Mouse (Mus musculus) heart, embryonic 14.5 days (tissue): ENCODE data around the gene Rpl13a. TPM values are rescaled to one million over a fixed set of nuclear protein-coding genes. Genes with fewer than 3 reads are reported as not detected.
A peak's percentile ranks its signal among the peaks of the same experiment; 100 is the strongest.

Experiments used
- ATAC-seq: fragments of 200-750 bp; cut with Nextera tagmentation; 2 replicates; pipeline ENCODE4 v1.8.0; 2017; ENCODE audit warnings: low read depth, moderate TSS enrichment; ENCODE audit not compliant: insufficient number of reproducible peaks, insufficient read depth, low FRiP score
- H3K27ac ChIP-seq, 2 experiments: fragments of 200-500 bp in 1 of 2; fragments of 300-500 bp in 1 of 2; sonication (generic) in 1 of 2; replicated peaks in 1 of 2; 2 replicates each; pipeline ENCODE4 v1.5.1; 2012 to 2014; ENCODE audit warnings: low read depth in 2 of 2, low read length in 2 of 2, control low read depth in 1 of 2, mild to moderate bottlenecking in 1 of 2, mixed read lengths in 1 of 2; ENCODE audit not compliant: control insufficient read depth in 1 of 2, insufficient read depth in 1 of 2
- H3K27me3 ChIP-seq: fragments of 300-500 bp; sonication (generic); 2 replicates; pipeline ENCODE4 v1.6.1; 2014; ENCODE audit warnings: mild to moderate bottlenecking, low read length, control low read depth; ENCODE audit not compliant: control insufficient read depth, insufficient read depth
- H3K36me3 ChIP-seq: fragments of 300-500 bp; sonication (generic); 2 replicates; pipeline ENCODE4 v1.6.1; 2014; ENCODE audit warnings: mild to moderate bottlenecking, control low read depth, low read length, mixed read lengths; ENCODE audit not compliant: control insufficient read depth, insufficient read depth
- H3K4me1 ChIP-seq, 2 experiments: fragments of 200-500 bp in 1 of 2; fragments of 300-500 bp in 1 of 2; sonication (generic) in 1 of 2; 2 replicates each; pipeline ENCODE4 v1.6.1; 2012 to 2014; ENCODE audit warnings: low read length in 2 of 2, control low read depth in 1 of 2, mixed read lengths in 1 of 2; ENCODE audit not compliant: control insufficient read depth in 2 of 2, insufficient read depth in 2 of 2
- H3K4me2 ChIP-seq: fragments of 300-500 bp; sonication (generic); 2 replicates; pipeline ENCODE4 v1.6.1; 2014; ENCODE audit warnings: mild to moderate bottlenecking, low read length
- H3K4me3 ChIP-seq, 2 experiments: fragments of 200-500 bp in 1 of 2; fragments of 300-500 bp in 1 of 2; sonication (generic) in 1 of 2; 2 replicates each; pipeline ENCODE4 v1.5.1; 2012 to 2014; ENCODE audit warnings: low read length in 2 of 2, mild to moderate bottlenecking in 2 of 2, control low read depth in 1 of 2, low read depth in 1 of 2, moderate library complexity in 1 of 2; ENCODE audit not compliant: control insufficient read depth in 1 of 2, insufficient read depth in 1 of 2
- H3K9ac ChIP-seq: fragments of 300-500 bp; sonication (generic); 2 replicates; pipeline ENCODE4 v1.6.1; 2014; ENCODE audit warnings: mild to moderate bottlenecking, low read length
- H3K9me3 ChIP-seq: fragments of 300-500 bp; sonication (generic); 2 replicates; pipeline ENCODE4 v1.6.1; 2016; ENCODE audit warnings: low read length, control low read depth; ENCODE audit not compliant: control insufficient read depth
- WGBS: fragments of 180-500 bp; shearing (Covaris S2); extraction: QIAGEN DNeasy Blood & Tissue Kit; methylation state at CpG from one replicate; pipeline ENCODE4 v1.1.7; 2014; 5-methylcytosine and 5-hydroxymethylcytosine counted together
- polyA plus RNA-seq: library from polyadenylated mRNA; unstranded; fragments of >200 nt; fragmentation: Nextera tagmentation; extraction: Ambion mirVana; gene quantifications from 2 replicates; pipeline ENCODE4 v1.2.1, GENCODE M21; 2014

The Rpl13a gene
- polyA plus RNA-seq, 1 experiment from 2014 or later, result 918 TPM

GRCm38 (mm10) chr7:45122561-45123185, 5.9 kb downstream of the Rpl13a start:
- 82% methylated on average over 15 of the region's 15 CpGs for WGBS
- Histone ChIP-seq H3K4me3 (peak overlapping the region; percentile 81 to 89), H3K4me2 (peak overlapping the region; percentile 71), H3K4me1 (peaks cover 20 to 33% of the 10 kb centered on the region in 2 experiments), H3K9ac (peak overlapping the region; percentile 99), H3K9me3 (no peaks in the 10 kb centered on the region), H3K27ac (0 out of 4 replicates have a peak overlapping the region, but pooled peaks of 1 of the 2 experiments have one; percentile 85), H3K27me3 (no peaks in the 10 kb centered on the region), H3K36me3 (peaks cover 83% of the 10 kb centered on the region)
- ATAC-seq, result no peak

GRCm38 (mm10) chr7:45121966-45122365, 6.6 kb downstream of the Rpl13a start:
- peaks cover 77% of the 10 kb centered on the region for H3K36me3 ChIP-seq
- H3K27ac ChIP-seq, result peak overlapping the region in 1 of 2 experiments; percentile 33; a peak in 2 of 4 replicates
- H3K27me3 ChIP-seq, result no peaks in the 10 kb centered on the region
- peak overlapping the region; percentile 4; the same call in 1 of the 2 replicates for H3K4me2 ChIP-seq
- H3K9me3 ChIP-seq, result no peaks in the 10 kb centered on the region
- H3K4me1 ChIP-seq, result peaks cover 16 to 27% of the 10 kb centered on the region in 2 experiments
- H3K9ac ChIP-seq, result peak overlapping the region; percentile 52
- no peak for ATAC-seq
- no peak overlapping the region for H3K4me3 ChIP-seq

GRCm38 (mm10) chr7:45121404-45121803, 7.2 kb downstream of the Rpl13a start:
- H3K4me3 ChIP-seq, result no peak overlapping the region
- no peak for ATAC-seq

GRCm38 (mm10) chr7:45119780-45120709, 8.5 kb downstream of the Rpl13a start:
- Histone ChIP-seq H3K4me3 (no peak overlapping the region), H3K27ac (no peak overlapping the region), H3K9ac (no peak overlapping the region), H3K4me1 (peaks cover 10 to 21% of the 10 kb centered on the region in 2 experiments), H3K9me3 (no peaks in the 10 kb centered on the region), H3K4me2 (no peak overlapping the region), H3K36me3 (peaks cover 58% of the 10 kb centered on the region), H3K27me3 (no peaks in the 10 kb centered on the region)
- WGBS, result 75% methylated on average over 5 of the region's 5 CpGs
- ATAC-seq, result no peak

More at GRCm38 (mm10) chr7:45121404-45121803, 7.2 kb downstream of the Rpl13a start:
- Histone ChIP-seq H3K27ac (peak overlapping the region in 1 of 2 experiments; percentile 33; a peak in 2 of 4 replicates), H3K9ac (peak overlapping the region; percentile 52), H3K27me3 (no peaks in the 10 kb centered on the region), H3K4me1 (peaks cover 11 to 21% of the 10 kb centered on the region in 2 experiments), H3K4me2 (0 out of 2 replicates have a peak overlapping the region, but pooled peaks have one; percentile 4), H3K36me3 (peaks cover 71% of the 10 kb centered on the region), H3K9me3 (no peaks in the 10 kb centered on the region)
- WGBS, result 47% methylated on average over 8 of the region's 8 CpGs

- peaks cover 54% of the 10 kb centered on the region for H3K36me3 ChIP-seq
- no peak overlapping the region for H3K27ac ChIP-seq
- no peak overlapping the region for H3K9ac ChIP-seq
- ATAC-seq, result no peak
- H3K4me2 ChIP-seq, result no peak overlapping the region
- peaks cover 10 to 24% of the 10 kb centered on the region in 2 experiments for H3K4me1 ChIP-seq
- WGBS, result 87% methylated on average over 6 of the region's 6 CpGs
- H3K27me3 ChIP-seq, result no peaks in the 10 kb centered on the region
- no peak overlapping the region for H3K4me3 ChIP-seq
- no peaks in the 10 kb centered on the region for H3K9me3 ChIP-seq
Measured at GRCm38 (mm10) chr7:45118336-45118735, 10.2 kb downstream of the Rpl13a start.

- no peaks in the 10 kb centered on the region for H3K9me3 ChIP-seq
- ATAC-seq, result no peak
- H3K27ac ChIP-seq, result no peak overlapping the region
- no peaks in the 10 kb centered on the region for H3K27me3 ChIP-seq
- H3K9ac ChIP-seq, result no peak overlapping the region
- H3K4me2 ChIP-seq, result no peak overlapping the region
- 78% methylated on average over 8 of the region's 8 CpGs for WGBS
- peaks cover 47% of the 10 kb centered on the region for H3K36me3 ChIP-seq
- peaks cover 6 to 18% of the 10 kb centered on the region in 2 experiments; a peak in 3 of 4 replicates for H3K4me1 ChIP-seq
- H3K4me3 ChIP-seq, result no peak overlapping the region
Measured at GRCm38 (mm10) chr7:45117566-45117965, 11.0 kb downstream of the Rpl13a start.

- no peak overlapping the region for H3K4me3 ChIP-seq
- WGBS, result 13% methylated on average over 2 of the region's 2 CpGs
Measured at GRCm38 (mm10) chr7:45113476-45113875, 15.1 kb downstream of the Rpl13a start.

More at GRCm38 (mm10) chr7:45113476-45113875, 15.1 kb downstream of the Rpl13a start:
- H3K4me1 ChIP-seq, result peaks cover 6 to 8% of the 10 kb centered on the region in 2 experiments; a peak in 3 of 4 replicates
- no peak overlapping the region for H3K4me2 ChIP-seq
- no peak for ATAC-seq
- H3K9ac ChIP-seq, result no peak overlapping the region
- H3K27ac ChIP-seq, result peak overlapping the region; percentile 28 to 63; a peak in 2 of 4 replicates
- peaks cover 8% of the 10 kb centered on the region; the same call in 1 of the 2 replicates for H3K36me3 ChIP-seq
- no peaks in the 10 kb centered on the region for H3K27me3 ChIP-seq
- no peaks in the 10 kb centered on the region for H3K9me3 ChIP-seq
